Mouse (Mus musculus): Measurements from ENCODE around the gene Gm21961. TPM values are rescaled to one million over a fixed set of nuclear protein-coding genes. Genes with fewer than 3 reads are reported as not detected.

The Gm21961 gene
- polyA plus RNA-seq, 1 experiment = not detected

DNA sequence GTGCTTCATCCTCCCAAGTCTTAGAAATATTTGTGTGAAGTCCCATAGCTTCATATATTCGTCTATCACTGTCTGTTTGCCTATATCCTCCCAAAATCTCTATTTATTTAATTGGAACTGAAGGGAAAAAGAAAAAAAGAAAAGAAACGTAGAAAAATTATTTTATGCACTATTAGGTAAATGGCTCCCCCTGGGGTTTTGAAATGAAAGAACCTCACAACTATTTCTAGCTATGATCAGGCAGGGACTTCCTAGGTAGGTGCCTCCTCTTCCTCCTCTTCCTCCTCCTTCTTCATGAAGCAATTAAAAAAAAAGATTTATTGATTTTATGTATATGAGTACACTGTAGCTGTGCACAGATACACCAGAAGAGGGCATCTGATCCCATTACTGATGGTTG is 34.7 kb downstream of the Gm21961 start:
- Histone ChIP-seq H3ac (ENCODE audit: control insufficient read depth, insufficient read length, low read depth) (no peak overlapping the region), H3K79me3 (ENCODE audit: low read depth) (no peaks in the 10 kb centered on the region), H3K4me3 (ENCODE audit: insufficient read depth, poor library complexity, severe bottlenecking) (no peak overlapping the region), H3K79me2 (ENCODE audit: control insufficient read depth, insufficient read depth) (no peaks in the 10 kb centered on the region), H3K27me3 (ENCODE audit: control insufficient read depth, insufficient read depth, insufficient read length) (no peaks in the 10 kb centered on the region), H3K36me3 (ENCODE audit: control insufficient read depth, insufficient read depth) (no peaks in the 10 kb centered on the region)
- TF ChIP-seq MAX (IDR thresholded peaks at IDR 0.05) (no peak), CEBPB (IDR thresholded peaks at IDR 0.05; ENCODE audit: low read depth) (no peak), CTCF (IDR thresholded peaks at IDR 0.05; ENCODE audit: control insufficient read depth, insufficient read depth, insufficient read length) (no peak), MYOG (IDR thresholded peaks at IDR 0.05; ENCODE audit: control insufficient read depth, extremely low read depth, insufficient read length) (no peak), MYOD1 (IDR thresholded peaks at IDR 0.05; ENCODE audit: control insufficient read depth, insufficient read length, low read depth) (no peak), USF1 (IDR thresholded peaks at IDR 0.05; ENCODE audit: low read depth) (no peak), FOSL1 (IDR thresholded peaks at IDR 0.05; ENCODE audit: insufficient read depth, low read length, poor library complexity, severe bottlenecking) (no peak)

DNA sequence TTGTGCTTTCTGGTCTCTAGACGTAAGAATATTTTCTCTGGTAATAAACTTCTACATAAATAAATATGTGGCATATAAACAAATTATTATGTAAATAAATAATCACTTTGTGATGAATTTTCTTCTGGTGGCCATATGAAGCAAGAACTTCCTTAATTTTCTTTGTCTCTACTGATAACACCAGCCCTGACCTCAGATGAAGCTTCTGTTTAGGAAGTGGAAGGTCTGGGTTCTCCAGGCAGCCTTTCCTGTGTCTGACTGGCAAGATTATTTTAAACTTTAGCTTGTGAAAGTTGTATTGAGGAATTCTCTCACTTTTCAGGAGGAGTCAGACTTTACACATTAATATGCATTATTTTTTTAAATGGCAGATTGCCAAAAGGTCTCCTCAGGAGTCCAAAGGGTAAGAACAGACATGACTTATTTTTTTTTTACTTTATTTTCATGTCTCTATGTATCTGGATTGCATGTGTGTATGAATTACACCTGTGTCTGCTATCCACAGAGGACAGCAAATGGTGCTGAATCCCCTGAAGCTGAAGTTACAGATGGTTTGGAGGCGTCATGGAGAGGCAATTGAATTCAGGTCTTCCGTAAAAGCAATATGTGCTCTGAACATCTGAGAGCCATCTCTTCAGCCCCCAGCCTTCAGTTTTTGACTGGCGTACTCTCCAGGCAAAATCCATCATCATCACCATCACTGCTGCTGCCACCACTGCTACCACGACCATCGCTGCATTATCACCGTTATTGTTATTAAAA is 38.5 kb downstream of the Gm21961 start:
- Histone ChIP-seq H3K36me3 (ENCODE audit: control insufficient read depth, insufficient read depth) (no peaks in the 10 kb centered on the region), H3K79me3 (ENCODE audit: low read depth) (no peaks in the 10 kb centered on the region), H3ac (ENCODE audit: control insufficient read depth, insufficient read length, low read depth) (no peak overlapping the region), H3K27me3 (ENCODE audit: control insufficient read depth, insufficient read depth, insufficient read length) (no peaks in the 10 kb centered on the region), H3K4me3 (ENCODE audit: insufficient read depth, poor library complexity, severe bottlenecking) (no peak overlapping the region), H3K79me2 (ENCODE audit: control insufficient read depth, insufficient read depth) (no peaks in the 10 kb centered on the region)
- TF ChIP-seq USF1 (IDR thresholded peaks at IDR 0.05; ENCODE audit: low read depth) = no peak
- TF ChIP-seq FOSL1 (IDR thresholded peaks at IDR 0.05; ENCODE audit: insufficient read depth, low read length, poor library complexity, severe bottlenecking) = no peak
- no peak for TF ChIP-seq MAX (IDR thresholded peaks at IDR 0.05)
- no peak for TF ChIP-seq CEBPB (IDR thresholded peaks at IDR 0.05; ENCODE audit: low read depth)
- no peak for TF ChIP-seq CTCF (IDR thresholded peaks at IDR 0.05; ENCODE audit: control insufficient read depth, insufficient read depth, insufficient read length)

Other genes starting within 250 kb of the Gm21961 start
- gene Gm21798, start 197.2 kb downstream of the Gm21961 start, polyA plus RNA-seq (2012; fragmentation: generic; extraction: Trizol) = not detected